Mouse (Mus musculus) right cerebral cortex, adult 18-20 months (tissue): ENCODE results near the gene Unc45b.
"Not testable (repeated sequence)": the region's sequence is repeated elsewhere in the genome, so short reads cannot be mapped to it uniquely, and the experiment has no call there.

ENCODE experiments used
- DNase-seq: peaks from one replicate; pipeline ENCODE4 v3.0.0; 2022; ENCODE audit warnings: mixed read lengths

Gene Unc45b

GRCm38 (mm10) chr11:82899720-82900119 is 10.6 kb upstream of the Unc45b start:
- no peak for DNase-seq

- DNase-seq: no peak
These were observed 8.6 kb upstream of the Unc45b start for GRCm38 (mm10) chr11:82901606-82902310.

GRCm38 (mm10) chr11:82904952-82905351 is 5.4 kb upstream of the Unc45b start:
- no peak for DNase-seq

GRCm38 (mm10) chr11:82905816-82906215 is 4.5 kb upstream of the Unc45b start:
- no peak for DNase-seq

GRCm38 (mm10) chr11:82907651-82908607 is 2.4 kb upstream of the Unc45b start, which contains the start of gene Nle1:
Gene Nle1 (minus strand): TSS chr11:82908411.
- DNase-seq: peak; percentile 92

GRCm38 (mm10) chr11:82908608-82908989 is 1.8 kb upstream of the Unc45b start:
- DNase-seq: no peak

GRCm38 (mm10) chr11:82910679-82911389 is 484 bp downstream of the Unc45b start:
- no peak for DNase-seq

- DNase-seq: peak; percentile 74
These were observed 4.5 kb downstream of the Unc45b start for GRCm38 (mm10) chr11:82914711-82915352.

GRCm38 (mm10) chr11:82920768-82921167 is 10.4 kb downstream of the Unc45b start:
- DNase-seq: no peak

- DNase-seq: no peak
These were observed 11.3 kb downstream of the Unc45b start for GRCm38 (mm10) chr11:82921691-82922090.

- DNase-seq: not testable (repeated sequence)
These were observed 13.6 kb downstream of the Unc45b start for GRCm38 (mm10) chr11:82923910-82924309.

- DNase-seq: no peak
These were observed 18.7 kb downstream of the Unc45b start for GRCm38 (mm10) chr11:82928897-82929632.

GRCm38 (mm10) chr11:82929633-82929950 is 19.2 kb downstream of the Unc45b start:
- no peak for DNase-seq

- DNase-seq: not testable (repeated sequence)
These were observed 20.1 kb downstream of the Unc45b start for GRCm38 (mm10) chr11:82930391-82930955.

- DNase-seq: not testable (repeated sequence)
These were observed 20.8 kb downstream of the Unc45b start for GRCm38 (mm10) chr11:82931161-82931560.

GRCm38 (mm10) chr11:82931671-82932450 is 21.5 kb downstream of the Unc45b start:
- not testable (repeated sequence) for DNase-seq

GRCm38 (mm10) chr11:82933186-82933585 is 22.8 kb downstream of the Unc45b start:
- DNase-seq: no peak

- DNase-seq: no peak
These were observed 33.0 kb downstream of the Unc45b start for GRCm38 (mm10) chr11:82943336-82943735.

GRCm38 (mm10) chr11:82945636-82946035 is 35.3 kb downstream of the Unc45b start:
- DNase-seq: no peak

- DNase-seq: no peak
These were observed 37.1 kb downstream of the Unc45b start for GRCm38 (mm10) chr11:82947457-82947856.

- no peak for DNase-seq
These were observed 38.7 kb downstream of the Unc45b start for GRCm38 (mm10) chr11:82949036-82949435.
